Mouse (Mus musculus) liver, embryonic 16.5 days (tissue): ENCODE results near the gene Top3b. TPM values are rescaled to one million over a fixed set of nuclear protein-coding genes. Genes with fewer than 3 reads are reported as not detected.

Source experiments
- ATAC-seq: fragments of 200-750 bp; cut with Nextera tagmentation; 2 replicates; pipeline ENCODE4 v1.8.0; 2017; ENCODE audit warnings: low read depth, mild to moderate bottlenecking, moderate number of reproducible peaks, moderate library complexity
- H3K27ac ChIP-seq: fragments of 300-500 bp; sonication (generic); 2 replicates; pipeline ENCODE4 v1.5.1; 2014; ENCODE audit warnings: mild to moderate bottlenecking, low read length
- H3K27me3 ChIP-seq: fragments of 300-500 bp; sonication (generic); 2 replicates; pipeline ENCODE4 v1.6.1; 2014; ENCODE audit warnings: low read depth, low read length, mixed read lengths; ENCODE audit not compliant: control insufficient read depth, insufficient read depth
- H3K36me3 ChIP-seq: fragments of 300-500 bp; sonication (generic); 2 replicates; pipeline ENCODE4 v1.6.1; 2014; ENCODE audit warnings: mild to moderate bottlenecking; ENCODE audit not compliant: control insufficient read depth, insufficient read depth
- H3K4me1 ChIP-seq: fragments of 300-500 bp; sonication (generic); 2 replicates; pipeline ENCODE4 v1.6.1; 2014; ENCODE audit warnings: low read depth, low read length, mixed read lengths; ENCODE audit not compliant: control insufficient read depth
- H3K4me2 ChIP-seq: fragments of 300-500 bp; sonication (generic); 2 replicates; pipeline ENCODE4 v1.6.1; 2014; ENCODE audit warnings: low read depth, low read length, mixed read lengths
- H3K4me3 ChIP-seq: fragments of 300-500 bp; sonication (generic); 2 replicates; pipeline ENCODE4 v1.5.1; 2014; ENCODE audit warnings: low read depth, mild to moderate bottlenecking, low read length
- H3K9ac ChIP-seq: fragments of 300-500 bp; sonication (generic); 2 replicates; pipeline ENCODE4 v1.6.1; 2014; ENCODE audit warnings: low read depth, low read length
- H3K9me3 ChIP-seq: fragments of 300-500 bp; sonication (generic); replicated peaks from 2 replicates; pipeline ENCODE4 v1.6.1; 2016; ENCODE audit warnings: low read length; ENCODE audit not compliant: control insufficient read depth
- WGBS: fragments of 180-500 bp; shearing (Covaris S2); extraction: QIAGEN DNeasy Blood & Tissue Kit; methylation state at CpG from one replicate; pipeline ENCODE4 v1.1.7; 2014; ENCODE audit not compliant: insufficient replicate concordance; 5-methylcytosine and 5-hydroxymethylcytosine counted together
- polyA plus RNA-seq: library from polyadenylated mRNA; unstranded; fragments of >200 nt; fragmentation: Nextera tagmentation; extraction: Ambion mirVana; gene quantifications from 2 replicates; pipeline ENCODE4 v1.2.1, GENCODE M21; 2015

Gene Top3b
- polyA plus RNA-seq, 1 experiment from 2014 or later: 22.6 TPM

- H3K27ac ChIP-seq: no peak overlapping the region
- H3K9me3 ChIP-seq: no peaks in the 10 kb centered on the region
- peaks cover 35% of the 10 kb centered on the region for H3K36me3 ChIP-seq
- WGBS: 82% methylated on average over 7 of the region's 7 CpGs
- no peak for ATAC-seq
- no peak overlapping the region for H3K9ac ChIP-seq
- no peaks in the 10 kb centered on the region for H3K27me3 ChIP-seq
- peaks cover 11% of the 10 kb centered on the region for H3K4me1 ChIP-seq
- H3K4me2 ChIP-seq: no peak overlapping the region
- H3K4me3 ChIP-seq: no peak overlapping the region
These were observed 21.8 kb downstream of the Top3b start for GRCm38 (mm10) chr16:16892366-16892765.

- ATAC-seq: no peak
These were observed 25.5 kb downstream of the Top3b start for GRCm38 (mm10) chr16:16896015-16896381.

GRCm38 (mm10) chr16:16896382-16897055 is 26.0 kb downstream of the Top3b start, which contains the start of gene Ppm1f:
Gene Ppm1f, plus strand, starts transcription at chr16:16896469.
- WGBS: under 1% methylated on average over 29 of the region's 29 CpGs
- peak within 1 kb of the TSS; percentile 68 for H3K9ac ChIP-seq
- ATAC-seq: peak; percentile 90
- H3K4me1 ChIP-seq: peaks cover 16% of the 10 kb centered on the region
- peak within 1 kb of the TSS; percentile 79 for H3K4me2 ChIP-seq
- H3K4me3 ChIP-seq: peak within 1 kb of the TSS; percentile 68
- no peaks in the 10 kb centered on the region for H3K9me3 ChIP-seq
- peaks cover 11% of the 10 kb centered on the region for H3K36me3 ChIP-seq
- peak within 1 kb of the TSS; percentile 50 for H3K27ac ChIP-seq
- H3K27me3 ChIP-seq: no peaks in the 10 kb centered on the region

More at GRCm38 (mm10) chr16:16896015-16896381, 25.5 kb downstream of the Top3b start:
- Histone ChIP-seq H3K9ac (peak overlapping the region; percentile 16; the same call in 1 of the 2 replicates), H3K36me3 (peaks cover 15% of the 10 kb centered on the region), H3K4me3 (peak overlapping the region; percentile 68; the same call in 1 of the 2 replicates), H3K4me1 (peaks cover 16% of the 10 kb centered on the region), H3K4me2 (peak overlapping the region; percentile 79), H3K9me3 (no peaks in the 10 kb centered on the region), H3K27me3 (no peaks in the 10 kb centered on the region), H3K27ac (peak overlapping the region; percentile 33)
- WGBS: 12% methylated on average over 4 of the region's 4 CpGs

- WGBS: 20% methylated on average over 10 of the region's 10 CpGs
- peak overlapping the region; percentile 68 for H3K4me3 ChIP-seq
- no peaks in the 10 kb centered on the region for H3K9me3 ChIP-seq
- H3K27ac ChIP-seq: peak overlapping the region; percentile 50
- H3K36me3 ChIP-seq: peaks cover 6% of the 10 kb centered on the region
- no peak for ATAC-seq
- peak overlapping the region; percentile 68 for H3K9ac ChIP-seq
- peaks cover 16% of the 10 kb centered on the region for H3K4me1 ChIP-seq
- no peaks in the 10 kb centered on the region for H3K27me3 ChIP-seq
- H3K4me2 ChIP-seq: peak overlapping the region; percentile 79
These were observed 26.6 kb downstream of the Top3b start for GRCm38 (mm10) chr16:16897056-16897584.

GRCm38 (mm10) chr16:16902329-16902728 is 31.8 kb downstream of the Top3b start:
- Histone ChIP-seq H3K4me3 (no peak overlapping the region), H3K9ac (no peak overlapping the region), H3K4me1 (peaks cover 5% of the 10 kb centered on the region; the same call in 1 of the 2 replicates), H3K36me3 (no peaks in the 10 kb centered on the region), H3K4me2 (no peak overlapping the region), H3K27me3 (no peaks in the 10 kb centered on the region), H3K9me3 (no peaks in the 10 kb centered on the region), H3K27ac (no peak overlapping the region)
- no peak for ATAC-seq
- 59% methylated on average over 4 of the region's 4 CpGs for WGBS

- Histone ChIP-seq H3K27me3 (no peaks in the 10 kb centered on the region), H3K27ac (no peak overlapping the region), H3K36me3 (no peaks in the 10 kb centered on the region), H3K4me1 (no peaks in the 10 kb centered on the region), H3K4me2 (no peak overlapping the region), H3K9ac (no peak overlapping the region), H3K9me3 (no peaks in the 10 kb centered on the region), H3K4me3 (no peak overlapping the region)
- ATAC-seq: no peak
- 68% methylated on average over 5 of the region's 5 CpGs for WGBS
These were observed 32.7 kb downstream of the Top3b start for GRCm38 (mm10) chr16:16903188-16903587.

- H3K4me1 ChIP-seq: no peaks in the 10 kb centered on the region
These were observed 37.3 kb downstream of the Top3b start for GRCm38 (mm10) chr16:16907799-16908198.

GRCm38 (mm10) chr16:16911641-16912597 is 41.4 kb downstream of the Top3b start:
- Histone ChIP-seq H3K27me3 (no peaks in the 10 kb centered on the region), H3K27ac (no peak overlapping the region), H3K4me3 (no peak overlapping the region), H3K9me3 (no peaks in the 10 kb centered on the region), H3K4me1 (no peaks in the 10 kb centered on the region), H3K36me3 (no peaks in the 10 kb centered on the region; the same call in 1 of the 2 replicates), H3K4me2 (no peak overlapping the region), H3K9ac (no peak overlapping the region)
- WGBS: 40% methylated on average over 13 of the region's 13 CpGs
- peak; percentile 66 for ATAC-seq

More at GRCm38 (mm10) chr16:16907799-16908198, 37.3 kb downstream of the Top3b start:
- Histone ChIP-seq H3K4me2 (no peak overlapping the region), H3K9me3 (no peaks in the 10 kb centered on the region), H3K27me3 (no peaks in the 10 kb centered on the region), H3K4me3 (no peak overlapping the region), H3K27ac (no peak overlapping the region), H3K9ac (no peak overlapping the region), H3K36me3 (no peaks in the 10 kb centered on the region; the same call in 1 of the 2 replicates)
- WGBS: 36% methylated on average over 6 of the region's 6 CpGs
- peak; percentile 57 for ATAC-seq
